Mouse (Mus musculus) C2C12 (cell line): ENCODE results near the gene Pdcl.

ENCODE experiments used
- CEBPB ChIP-seq: IDR thresholded peaks from one replicate; pipeline ENCODE4 v1.6.1; 2011; ENCODE audit warnings: low read depth, mild to moderate bottlenecking, control low read depth, moderate library complexity
- CTCF ChIP-seq: IDR thresholded peaks from one replicate; pipeline ENCODE4 v1.5.1; 2011; ENCODE audit not compliant: control insufficient read depth, insufficient read depth, insufficient read length
- MAX ChIP-seq: IDR thresholded peaks from one replicate; pipeline ENCODE4 v1.6.1; 2011; ENCODE audit warnings: mild to moderate bottlenecking, control low read depth
- MYOD1 ChIP-seq: IDR thresholded peaks from one replicate; pipeline ENCODE4 v1.6.1; 2011; ENCODE audit warnings: low read depth; ENCODE audit not compliant: control insufficient read depth, insufficient read length
- MYOG ChIP-seq: IDR thresholded peaks from one replicate; pipeline ENCODE4 v1.6.1; 2011; ENCODE audit not compliant: control insufficient read depth, insufficient read length; ENCODE audit errors: extremely low read depth
- USF1 ChIP-seq: IDR thresholded peaks from one replicate; pipeline ENCODE4 v1.6.1; 2011; ENCODE audit warnings: low read depth, mild to moderate bottlenecking, control low read depth, moderate library complexity

DNA sequence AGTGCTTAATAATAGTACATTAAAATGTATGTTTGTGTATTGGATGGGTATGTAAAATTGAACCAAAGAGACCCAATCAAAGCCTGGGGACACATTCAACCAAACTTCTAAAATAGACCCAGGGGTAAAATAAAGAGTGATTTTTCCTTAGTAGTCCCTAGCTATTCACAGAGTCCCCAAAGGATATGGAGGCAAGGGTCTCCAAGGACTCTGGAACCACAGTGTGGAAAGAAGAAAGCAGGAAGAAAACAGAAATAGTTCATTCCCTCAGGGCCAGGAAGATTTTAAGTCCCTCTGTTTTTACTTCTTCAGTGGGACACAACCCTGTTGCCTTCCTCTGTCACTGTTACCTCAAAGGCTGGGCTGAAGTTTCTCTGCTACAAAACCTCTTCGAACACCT is 32.9 kb downstream of the Pdcl start, which contains the start of gene Olfr368:
- TF ChIP-seq CTCF (no peak), MAX (no peak), USF1 (no peak), MYOG (no peak), CEBPB (no peak), MYOD1 (no peak)
